Mouse (Mus musculus): ENCODE results near the gene Slc36a3. TPM values are rescaled to one million over a fixed set of nuclear protein-coding genes. Genes with fewer than 3 reads are reported as not detected.

Gene Slc36a3
- polyA plus RNA-seq (2014; fragmentation: Nextera tagmentation; extraction: Ambion mirVana): not detected in 2 replicates

DNA sequence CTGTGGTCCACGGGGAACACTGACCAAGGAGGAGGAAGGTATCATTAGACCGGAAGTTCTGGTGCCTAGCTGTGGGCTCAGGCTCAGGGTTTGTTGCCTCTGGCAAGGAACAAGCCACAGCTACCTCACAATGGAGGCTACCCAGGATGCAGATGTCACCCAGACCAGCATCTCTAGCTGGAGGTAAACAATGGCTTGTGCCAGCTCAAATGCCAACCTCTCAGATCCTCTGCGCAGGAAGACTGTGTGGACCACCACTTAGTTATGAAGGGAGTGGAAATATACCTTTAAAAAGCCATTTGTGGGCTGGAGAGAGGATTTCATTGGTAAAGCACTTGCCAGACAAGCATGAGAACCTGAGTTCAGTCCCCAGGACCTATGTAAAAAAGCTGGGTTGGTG lies at the start of gene Slc36a3:
Gene Slc36a3 (minus strand): TSS at position 101 of the 400 bp plus-strand sequence.
- 78% methylated on average over 3 of the region's 3 CpGs for WGBS

DNA sequence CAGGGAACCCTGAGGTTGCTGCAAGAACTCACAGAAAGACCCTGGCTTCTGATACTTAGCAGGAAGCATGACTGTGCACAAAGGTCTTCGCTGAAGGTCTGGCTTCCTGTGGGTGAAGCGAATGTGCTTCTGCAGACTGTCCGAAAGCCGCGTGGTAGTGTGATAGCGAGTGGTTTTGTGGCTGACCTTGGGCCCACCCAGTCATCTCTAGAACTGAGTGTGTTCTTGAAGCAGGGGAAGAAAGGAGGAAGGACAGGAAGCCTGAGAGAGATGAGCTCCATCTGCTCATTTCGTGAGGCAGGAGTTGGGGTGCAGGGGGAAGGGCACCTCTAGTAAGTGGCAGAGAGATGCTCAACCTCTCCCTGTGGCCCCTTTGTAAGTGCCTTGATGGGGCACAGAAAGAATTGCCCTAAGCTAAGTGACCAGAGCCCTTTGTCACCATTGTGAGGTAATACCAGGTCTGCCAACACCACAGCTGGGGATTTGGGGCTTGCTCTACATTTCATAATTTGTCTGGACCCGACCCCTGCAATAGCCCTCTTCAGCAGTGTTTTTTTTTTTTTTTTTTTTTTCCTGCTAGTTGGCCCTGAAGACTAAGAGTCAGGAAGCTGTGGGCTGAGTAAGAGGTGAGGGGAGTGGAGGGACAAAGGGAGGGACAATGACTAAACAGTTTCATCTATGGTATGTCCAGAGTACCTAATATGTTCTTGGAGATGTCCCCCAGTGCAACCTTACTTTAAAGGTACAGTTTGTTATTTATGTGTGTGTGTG lies 46.4 kb upstream of the Slc36a3 start:
- H3K4me3 ChIP-seq (ENCODE audit: low read depth, low read length): no peak overlapping the region
- no peak overlapping the region for H3K9ac ChIP-seq (ENCODE audit: low read length)
- 84% methylated on average over 8 of the region's 8 CpGs for WGBS
- H3K9me3 ChIP-seq (ENCODE audit: control insufficient read depth, low read length): no peaks in the 10 kb centered on the region
- no peak overlapping the region for H3K4me2 ChIP-seq (ENCODE audit: low read depth)
- no peaks in the 10 kb centered on the region for H3K36me3 ChIP-seq (ENCODE audit: control insufficient read depth, insufficient read depth, low read length)
- H3K4me1 ChIP-seq (ENCODE audit: control insufficient read depth, insufficient read depth, low read length): no peaks in the 10 kb centered on the region
- DNase-seq (ENCODE audit: low spot score): no peak
- no peak overlapping the region for H3K27ac ChIP-seq (ENCODE audit: low read depth, low read length)
- H3K27me3 ChIP-seq (ENCODE audit: control insufficient read depth, insufficient read depth, low read length): no peaks in the 10 kb centered on the region
- no peak for ATAC-seq (ENCODE audit: insufficient read depth, low FRiP score, low TSS enrichment)

More for the DNA sequence above, at the start of gene Slc36a3:
- no peaks in the 10 kb centered on the region for H3K4me1 ChIP-seq (ENCODE audit: control insufficient read depth, insufficient read depth, low read length)
- ATAC-seq (ENCODE audit: insufficient read depth, low FRiP score, low TSS enrichment): no peak
- no peaks in the 10 kb centered on the region for H3K36me3 ChIP-seq (ENCODE audit: control insufficient read depth, insufficient read depth, low read length)
- no peak within 1 kb of the TSS for H3K27ac ChIP-seq (ENCODE audit: low read depth, low read length)
- H3K27me3 ChIP-seq (ENCODE audit: control insufficient read depth, insufficient read depth, low read length): no peaks in the 10 kb centered on the region
- H3K9me3 ChIP-seq (ENCODE audit: control insufficient read depth, low read length): no peaks in the 10 kb centered on the region
- no peak within 1 kb of the TSS for H3K4me3 ChIP-seq (ENCODE audit: low read depth, low read length)
- DNase-seq (ENCODE audit: low spot score): no peak
- no peak within 1 kb of the TSS for H3K9ac ChIP-seq (ENCODE audit: low read length)
- no peak within 1 kb of the TSS for H3K4me2 ChIP-seq (ENCODE audit: low read depth)

DNA sequence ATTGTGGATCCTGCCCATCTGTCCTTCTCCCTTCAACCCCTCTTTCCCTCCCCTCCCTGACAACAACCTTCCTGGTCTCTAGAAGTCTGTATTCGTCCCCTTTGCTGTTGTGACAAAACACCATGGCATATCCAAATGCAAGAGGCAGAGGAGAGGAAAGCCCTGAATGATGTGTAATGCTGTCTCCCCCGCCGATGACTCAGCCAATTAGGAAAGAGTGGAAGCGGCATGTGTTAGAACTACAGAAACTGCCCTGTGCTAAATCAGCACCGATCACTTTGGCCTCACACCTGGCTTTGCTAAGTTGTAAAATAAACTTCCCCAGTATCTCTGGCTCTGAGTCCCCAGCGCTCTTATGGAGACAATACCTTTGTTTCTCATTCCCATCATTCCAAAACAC lies 45.6 kb upstream of the Slc36a3 start:
- H3K4me2 ChIP-seq (ENCODE audit: low read depth): no peak overlapping the region
- H3K4me3 ChIP-seq (ENCODE audit: low read depth, low read length): no peak overlapping the region
- H3K27ac ChIP-seq (ENCODE audit: low read depth, low read length): no peak overlapping the region
- no peak for DNase-seq (ENCODE audit: low spot score)
- no peaks in the 10 kb centered on the region for H3K36me3 ChIP-seq (ENCODE audit: control insufficient read depth, insufficient read depth, low read length)
- no peaks in the 10 kb centered on the region for H3K4me1 ChIP-seq (ENCODE audit: control insufficient read depth, insufficient read depth, low read length)
- no peak for ATAC-seq (ENCODE audit: insufficient read depth, low FRiP score, low TSS enrichment)
- H3K9me3 ChIP-seq (ENCODE audit: control insufficient read depth, low read length): no peaks in the 10 kb centered on the region
- no peak overlapping the region for H3K9ac ChIP-seq (ENCODE audit: low read length)
- WGBS: 63% methylated on average over 6 of the region's 6 CpGs
- H3K27me3 ChIP-seq (ENCODE audit: control insufficient read depth, insufficient read depth, low read length): no peaks in the 10 kb centered on the region

DNA sequence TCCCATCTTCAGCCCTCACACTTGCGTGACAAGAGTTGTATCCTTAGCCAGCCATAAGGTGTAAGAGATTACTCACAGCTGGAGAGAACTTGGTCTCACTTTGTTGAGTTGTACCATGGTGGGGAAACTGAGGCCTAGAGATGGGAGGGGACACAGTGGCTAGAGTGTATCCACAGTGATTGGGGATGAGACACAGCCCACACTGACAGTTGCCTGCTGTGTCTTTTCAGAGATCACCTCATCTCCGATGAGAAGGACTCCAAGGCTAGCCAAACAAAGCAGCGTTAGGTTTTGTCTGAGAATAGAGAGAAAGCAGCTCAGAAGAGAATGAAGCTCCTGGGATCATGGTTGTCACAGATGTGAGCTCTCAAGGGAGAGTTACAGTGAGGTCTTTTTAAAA lies 38.7 kb upstream of the Slc36a3 start:
- 91% methylated on average over 3 of the region's 3 CpGs for WGBS

DNA sequence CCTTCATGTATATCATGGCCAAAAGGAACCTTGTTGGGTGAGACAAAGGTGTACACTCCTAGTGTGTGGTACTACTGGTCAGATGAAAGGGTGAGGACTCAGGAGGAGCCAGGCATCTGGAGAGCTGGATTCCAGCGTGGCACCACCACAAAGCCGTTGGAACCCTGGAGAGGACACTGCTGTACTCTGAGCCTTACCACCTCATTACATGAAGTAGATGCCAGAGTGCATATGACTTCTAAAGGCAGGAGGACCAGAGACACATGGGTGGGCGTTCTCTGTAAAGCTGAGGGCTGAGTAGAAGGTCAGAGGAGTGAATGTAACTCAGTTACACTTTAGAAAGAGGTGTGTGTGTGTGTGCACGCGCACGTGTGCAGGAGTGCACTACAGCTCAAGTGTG lies 36.3 kb upstream of the Slc36a3 start:
- no peaks in the 10 kb centered on the region for H3K27me3 ChIP-seq (ENCODE audit: control insufficient read depth, insufficient read depth, low read length)
- no peaks in the 10 kb centered on the region for H3K4me1 ChIP-seq (ENCODE audit: control insufficient read depth, insufficient read depth, low read length)
- no peak overlapping the region for H3K27ac ChIP-seq (ENCODE audit: low read depth, low read length)
- H3K36me3 ChIP-seq (ENCODE audit: control insufficient read depth, insufficient read depth, low read length): no peaks in the 10 kb centered on the region
- H3K9me3 ChIP-seq (ENCODE audit: control insufficient read depth, low read length): no peaks in the 10 kb centered on the region
- no peak overlapping the region for H3K4me2 ChIP-seq (ENCODE audit: low read depth)
- DNase-seq (ENCODE audit: low spot score): no peak
- ATAC-seq (ENCODE audit: insufficient read depth, low FRiP score, low TSS enrichment): no peak
- no peak overlapping the region for H3K4me3 ChIP-seq (ENCODE audit: low read depth, low read length)
- whole genome bisulfite sequencing: 90% methylated on average over 6 of the region's 6 CpGs
- no peak overlapping the region for H3K9ac ChIP-seq (ENCODE audit: low read length)

More for the DNA sequence above, 38.7 kb upstream of the Slc36a3 start:
- DNase-seq (ENCODE audit: low spot score): no peak
- H3K4me2 ChIP-seq (ENCODE audit: low read depth): no peak overlapping the region
- no peak overlapping the region for H3K4me3 ChIP-seq (ENCODE audit: low read depth, low read length)
- no peaks in the 10 kb centered on the region for H3K27me3 ChIP-seq (ENCODE audit: control insufficient read depth, insufficient read depth, low read length)
- no peak overlapping the region for H3K27ac ChIP-seq (ENCODE audit: low read depth, low read length)
- no peaks in the 10 kb centered on the region for H3K4me1 ChIP-seq (ENCODE audit: control insufficient read depth, insufficient read depth, low read length)
- H3K9me3 ChIP-seq (ENCODE audit: control insufficient read depth, low read length): no peaks in the 10 kb centered on the region
- no peak for ATAC-seq (ENCODE audit: insufficient read depth, low FRiP score, low TSS enrichment)
- H3K9ac ChIP-seq (ENCODE audit: low read length): no peak overlapping the region
- H3K36me3 ChIP-seq (ENCODE audit: control insufficient read depth, insufficient read depth, low read length): no peaks in the 10 kb centered on the region

DNA sequence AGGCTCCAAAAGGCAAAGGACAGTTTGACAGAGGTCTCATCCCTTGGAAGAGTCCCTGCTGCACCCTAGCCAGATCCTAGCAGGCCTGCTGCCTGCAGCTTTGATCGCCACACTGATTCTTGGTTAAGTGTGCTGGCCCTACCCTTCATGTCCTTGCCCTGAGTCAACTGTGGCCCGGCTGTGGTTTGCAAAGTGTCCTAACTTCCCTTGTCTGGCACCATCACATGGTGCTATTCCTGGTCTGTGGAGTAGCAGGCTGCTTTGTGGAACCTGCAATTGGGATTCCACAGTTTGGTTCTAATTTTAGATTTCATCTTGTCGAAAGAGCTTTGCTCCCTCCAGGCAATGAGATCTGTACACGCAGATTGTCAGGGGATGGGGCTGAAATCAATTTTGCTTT lies 35.8 kb upstream of the Slc36a3 start:
- H3K27me3 ChIP-seq (ENCODE audit: control insufficient read depth, insufficient read depth, low read length): no peaks in the 10 kb centered on the region

DNA sequence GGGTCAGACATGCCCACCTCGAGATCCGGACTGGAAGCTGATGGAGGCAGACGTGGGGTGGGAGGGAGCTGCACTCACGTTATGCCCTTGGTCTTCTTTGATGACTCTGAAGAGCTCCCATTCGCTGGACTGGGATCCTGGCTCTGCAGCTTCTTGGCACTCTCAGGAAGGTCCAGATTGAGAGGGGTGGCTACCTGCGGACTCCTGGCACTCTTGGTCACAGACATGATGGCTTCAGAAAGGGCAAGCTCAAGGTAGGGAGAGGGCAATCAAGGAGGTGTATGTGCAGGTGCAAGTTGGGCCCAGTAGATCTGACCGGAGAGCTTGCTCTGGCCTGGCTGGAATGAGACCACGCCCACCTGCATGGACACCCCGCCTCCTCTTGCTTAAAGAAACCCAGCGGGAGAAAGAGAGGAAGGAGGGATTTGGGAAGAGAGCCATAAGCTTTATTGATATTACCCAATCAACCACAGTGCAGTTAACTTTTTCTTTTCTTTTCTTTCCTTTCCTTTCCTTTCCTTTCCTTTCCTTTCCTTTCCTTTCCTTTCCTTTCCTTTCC lies 33.3 kb upstream of the Slc36a3 start, which contains the start of gene Slc36a2:
Gene Slc36a2 (minus strand): TSS at position 345 of the 559 bp plus-strand sequence.
- no peak for ATAC-seq (ENCODE audit: insufficient read depth, low FRiP score, low TSS enrichment)
- WGBS: 31% methylated on average over 10 of the region's 10 CpGs
- no peak for DNase-seq (ENCODE audit: low spot score)

More for the DNA sequence above, 35.8 kb upstream of the Slc36a3 start:
- DNase-seq (ENCODE audit: low spot score) (no peak), ATAC-seq (ENCODE audit: insufficient read depth, low FRiP score, low TSS enrichment) (no peak)
- WGBS: 90% methylated on average over 4 of the region's 4 CpGs
- no peaks in the 10 kb centered on the region for H3K9me3 ChIP-seq (ENCODE audit: control insufficient read depth, low read length)
- no peak overlapping the region for H3K27ac ChIP-seq (ENCODE audit: low read depth, low read length)
- H3K9ac ChIP-seq (ENCODE audit: low read length): no peak overlapping the region
- H3K4me2 ChIP-seq (ENCODE audit: low read depth): no peak overlapping the region
- no peak overlapping the region for H3K4me3 ChIP-seq (ENCODE audit: low read depth, low read length)
- H3K36me3 ChIP-seq (ENCODE audit: control insufficient read depth, insufficient read depth, low read length): no peaks in the 10 kb centered on the region
- no peaks in the 10 kb centered on the region for H3K4me1 ChIP-seq (ENCODE audit: control insufficient read depth, insufficient read depth, low read length)

DNA sequence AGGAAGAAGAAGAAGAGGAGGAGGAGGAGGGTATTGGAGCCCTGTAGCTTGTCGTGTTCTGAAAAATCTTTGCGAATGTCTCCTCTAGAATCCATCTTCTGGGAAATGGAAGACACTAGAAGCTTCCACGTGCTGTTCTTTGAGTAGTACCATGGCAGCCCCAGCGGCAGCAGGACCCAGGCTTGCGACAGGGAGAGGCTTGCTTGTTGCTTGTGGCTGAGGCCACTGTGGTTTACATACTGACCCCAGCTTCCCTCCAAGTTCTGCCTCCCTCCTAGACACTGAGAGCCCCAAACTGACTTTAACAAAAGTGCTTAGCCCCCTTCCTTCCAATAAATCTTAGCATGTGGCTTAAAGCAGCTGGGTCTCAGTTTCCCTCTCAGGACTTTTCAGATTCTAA lies 32.7 kb upstream of the Slc36a3 start:
- Histone ChIP-seq H3K4me3 (ENCODE audit: low read depth, low read length) (no peak overlapping the region), H3K9me3 (ENCODE audit: control insufficient read depth, low read length) (no peaks in the 10 kb centered on the region), H3K27me3 (ENCODE audit: control insufficient read depth, insufficient read depth, low read length) (no peaks in the 10 kb centered on the region), H3K36me3 (ENCODE audit: control insufficient read depth, insufficient read depth, low read length) (no peaks in the 10 kb centered on the region), H3K4me2 (ENCODE audit: low read depth) (no peak overlapping the region), H3K9ac (ENCODE audit: low read length) (no peak overlapping the region), H3K4me1 (ENCODE audit: control insufficient read depth, insufficient read depth, low read length) (no peaks in the 10 kb centered on the region), H3K27ac (ENCODE audit: low read depth, low read length) (no peak overlapping the region)
- ATAC-seq (ENCODE audit: insufficient read depth, low FRiP score, low TSS enrichment): no peak
- 79% methylated on average over 5 of the region's 5 CpGs for WGBS
- no peak for DNase-seq (ENCODE audit: low spot score)

More for the DNA sequence above, 33.3 kb upstream of the Slc36a3 start, which contains the start of gene Slc36a2:
- H3K4me2 ChIP-seq (ENCODE audit: low read depth): no peak within 1 kb of the TSS
- H3K9me3 ChIP-seq (ENCODE audit: control insufficient read depth, low read length): no peaks in the 10 kb centered on the region
- no peaks in the 10 kb centered on the region for H3K36me3 ChIP-seq (ENCODE audit: control insufficient read depth, insufficient read depth, low read length)
- no peaks in the 10 kb centered on the region for H3K27me3 ChIP-seq (ENCODE audit: control insufficient read depth, insufficient read depth, low read length)
- no peak within 1 kb of the TSS for H3K27ac ChIP-seq (ENCODE audit: low read depth, low read length)
- H3K9ac ChIP-seq (ENCODE audit: low read length): no peak within 1 kb of the TSS
- H3K4me3 ChIP-seq (ENCODE audit: low read depth, low read length): no peak within 1 kb of the TSS
- no peaks in the 10 kb centered on the region for H3K4me1 ChIP-seq (ENCODE audit: control insufficient read depth, insufficient read depth, low read length)

DNA sequence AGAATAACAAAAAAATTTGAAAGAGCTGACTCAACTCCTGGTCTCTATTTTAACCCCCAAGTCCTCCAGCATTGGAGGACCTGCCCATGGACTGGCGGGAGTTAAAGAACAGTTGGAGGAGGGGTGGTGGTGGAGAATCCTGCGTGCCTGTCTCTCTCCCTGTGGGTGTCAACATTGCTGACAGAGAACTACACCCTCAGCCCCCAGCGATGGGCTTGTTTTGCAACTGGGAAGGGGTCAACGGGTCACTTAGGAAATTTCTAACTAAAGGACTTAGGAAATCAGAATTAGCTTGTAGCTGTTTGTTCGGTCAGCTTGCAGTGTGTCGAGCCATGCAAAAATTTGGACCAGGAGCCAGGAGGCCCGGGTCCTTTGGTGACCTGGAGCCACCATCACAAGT lies 31.6 kb upstream of the Slc36a3 start:
- H3K27me3 ChIP-seq (ENCODE audit: control insufficient read depth, insufficient read depth, low read length): no peaks in the 10 kb centered on the region
- DNase-seq (ENCODE audit: low spot score): no peak
- ATAC-seq (ENCODE audit: insufficient read depth, low FRiP score, low TSS enrichment): no peak
- H3K27ac ChIP-seq (ENCODE audit: low read depth, low read length): no peak overlapping the region
- no peaks in the 10 kb centered on the region for H3K4me1 ChIP-seq (ENCODE audit: control insufficient read depth, insufficient read depth, low read length)
- no peaks in the 10 kb centered on the region for H3K9me3 ChIP-seq (ENCODE audit: control insufficient read depth, low read length)
- H3K9ac ChIP-seq (ENCODE audit: low read length): no peak overlapping the region
- no peaks in the 10 kb centered on the region for H3K36me3 ChIP-seq (ENCODE audit: control insufficient read depth, insufficient read depth, low read length)
- H3K4me2 ChIP-seq (ENCODE audit: low read depth): no peak overlapping the region
- WGBS: 67% methylated on average over 7 of the region's 7 CpGs
- H3K4me3 ChIP-seq (ENCODE audit: low read depth, low read length): no peak overlapping the region

All from neural tube, embryonic 11.5 days (tissue).